Comparison of ENCODE assay signal across 18 mouse cellular contexts in genomic region chr9:108128248-108128647, GRCm38 (mm10). TPM values are rescaled to one million over a fixed set of nuclear protein-coding genes. Genes with fewer than 3 reads are reported as not detected.
DNase-seq lines count a peak whose midpoint lies in the region; TF ChIP-seq lines count a peak whose summit lies in the region.
"Had no signal": no experiment of that assay in that cellular context is flagged by ENCODE, and none has a peak within 500 bp of the region (broad histone marks: within the 10 kb centered on the region; RNA-seq: fewer than 3 reads in every experiment).

No protein-coding gene starts in this region.

- DNase-seq in frontal cortex, adult 2 months (ENCODE audit: extremely low spot score in 1 of 2, low spot score in 1 of 2) = peak; percentile 77 to 86
- DNase-seq in frontal cortex, postnatal 10 days (ENCODE audit: low spot score in 2 of 2) = no peak
- peak; percentile 44 to 72 for DNase-seq in adrenal gland, postnatal 36 days
- peak; percentile 67 to 80 for DNase-seq in left cerebral cortex, adult 2 months (ENCODE audit: extremely low spot score in 1 of 2, low spot score in 2 of 2)
- peak; percentile 79 for DNase-seq in right cerebral cortex, postnatal 25 days
- no peak for DNase-seq in urinary bladder, postnatal 14 days (ENCODE audit: low spot score)
- DNase-seq in thymus, postnatal 36 days = no peak
- DNase-seq: cerebellum, postnatal 14 days; gastrocnemius, adult 2 months; heart, adult 2 months; heart, postnatal 36 days; kidney, adult 9 months; midbrain, embryonic 14.5 days; thymus, adult 2 months had no signal

- H3K27ac ChIP-seq in left cerebral cortex, adult 2 months = peak overlapping the region; percentile 93
- H3K27ac ChIP-seq: embryonic facial prominence, embryonic 13.5 days; forebrain, embryonic 10.5 days; gastrocnemius, adult 2 months; heart, adult 2 months; limb, embryonic 13.5 days; macrophage had no signal

- TF ChIP-seq CTCF in left cerebral cortex, adult 2 months (IDR thresholded peaks at IDR 0.05) = no peak

- intact Hi-C loops in left cerebral cortex, adult 2 months (cut with DNase I) = loop anchor here (1.0 kb wide), 1 partner anchor 9 kb away; no protein-coding TSS in a partner anchor

- no peak overlapping the region for H3K4me3 ChIP-seq in left cerebral cortex, adult 2 months
- H3K4me3 ChIP-seq: embryonic facial prominence, embryonic 13.5 days; forebrain, embryonic 10.5 days; gastrocnemius, adult 2 months; heart, adult 2 months; limb, embryonic 13.5 days had no signal

RNA-seq across cellular contexts. Expression of gene Apeh, which starts 33.8 kb away (rescaled TPM):
- 32.7 and 32.9 TPM in 2 replicates for polyA plus RNA-seq in frontal cortex, adult 2 months (2012; rRNA removed)
- 10 to 100 TPM; 72.7 to 88.0 TPM for total RNA-seq in adrenal gland, postnatal 36 days (2021)
- total RNA-seq in left cerebral cortex, adult 2 months (2021) = 10 to 100 TPM; 31.0 to 31.8 TPM

RNA-seq across cellular contexts. Expression of gene Rnf123, which starts 45.1 kb away (rescaled TPM):
- 87.8 and 92.0 TPM in 2 replicates for polyA plus RNA-seq in frontal cortex, adult 2 months (2012; rRNA removed)
- total RNA-seq in adrenal gland, postnatal 36 days (2021) = 10 to 100 TPM; 54.3 to 57.1 TPM
- 100 to 1,000 TPM; 107 to 108 TPM for total RNA-seq in left cerebral cortex, adult 2 months (2021)

RNA-seq across cellular contexts. Expression of gene Mst1, which starts 48.0 kb away (rescaled TPM):
- polyA plus RNA-seq in frontal cortex, adult 2 months (2012; rRNA removed) = 0.04 and 0.19 TPM in 2 replicates
- total RNA-seq in adrenal gland, postnatal 36 days (2021) = under 1 TPM; 0.17 to 0.49 TPM
- not detected for total RNA-seq in left cerebral cortex, adult 2 months (2021)
- total RNA-seq: gastrocnemius, adult 2 months; heart, adult 2 months; heart, postnatal 36 days had no signal
- polyA plus RNA-seq: midbrain, embryonic 14.5 days had no signal

Comparison
In these comparisons a context has a peak if more than half of its experiments do, and no peak if none do; other contexts are left out.
1. DNase-seq: peak in frontal cortex, adult 2 months (2 of 2), adrenal gland, postnatal 36 days (2 of 2), left cerebral cortex, adult 2 months (2 of 2) and right cerebral cortex, postnatal 25 days (single experiment); none in frontal cortex, postnatal 10 days (0 of 2), urinary bladder, postnatal 14 days (single experiment) and thymus, postnatal 36 days (0 of 2).